Mouse (Mus musculus) limb, embryonic 15.5 days (tissue): Measurements from ENCODE around the gene Lrrc74a. TPM values are rescaled to one million over a fixed set of nuclear protein-coding genes. Genes with fewer than 3 reads are reported as not detected.
A peak's percentile ranks its signal among the peaks of the same experiment; 100 is the strongest.

Source experiments
- ATAC-seq: fragments of 200-750 bp; cut with Nextera tagmentation; 2 replicates; pipeline ENCODE4 v1.8.0; 2017; ENCODE audit warnings: low read depth, moderate TSS enrichment; ENCODE audit not compliant: insufficient number of reproducible peaks, low FRiP score, low TSS enrichment
- H3K27ac ChIP-seq: fragments of 300-500 bp; sonication (generic); 2 replicates; pipeline ENCODE4 v1.5.1; 2015; ENCODE audit warnings: moderate library complexity, mild to moderate bottlenecking, inconsistent platforms
- H3K27me3 ChIP-seq: fragments of 300-500 bp; sonication (generic); 2 replicates; pipeline ENCODE4 v1.6.1; 2015; ENCODE audit warnings: inconsistent platforms
- H3K36me3 ChIP-seq: fragments of 300-500 bp; sonication (generic); 2 replicates; pipeline ENCODE4 v1.6.1; 2015; ENCODE audit warnings: inconsistent platforms
- H3K4me1 ChIP-seq: fragments of 300-500 bp; sonication (generic); 2 replicates; pipeline ENCODE4 v1.6.1; 2015; ENCODE audit warnings: inconsistent platforms
- H3K4me2 ChIP-seq: fragments of 300-500 bp; sonication (generic); 2 replicates; pipeline ENCODE4 v1.6.1; 2015; ENCODE audit warnings: mild to moderate bottlenecking, inconsistent platforms
- H3K4me3 ChIP-seq: fragments of 300-500 bp; sonication (generic); 2 replicates; pipeline ENCODE4 v1.5.1; 2015; ENCODE audit warnings: mild to moderate bottlenecking, inconsistent platforms
- H3K9ac ChIP-seq: fragments of 300-500 bp; sonication (generic); 2 replicates; pipeline ENCODE4 v1.6.1; 2015; ENCODE audit warnings: inconsistent platforms
- H3K9me3 ChIP-seq: fragments of 300-500 bp; sonication (generic); 2 replicates; pipeline ENCODE4 v1.6.1; 2016; ENCODE audit warnings: inconsistent platforms
- WGBS: fragments of 180-500 bp; shearing (Covaris S2); methylation state at CpG from one replicate; pipeline ENCODE4 v1.1.7; 2015; 5-methylcytosine and 5-hydroxymethylcytosine counted together
- polyA plus RNA-seq: library from polyadenylated mRNA; unstranded; fragments of >200 nt; fragmentation: Nextera tagmentation; extraction: Ambion mirVana; gene quantifications from 2 replicates; pipeline ENCODE4 v1.2.1, GENCODE M21; 2015

Gene Lrrc74a
- polyA plus RNA-seq, 1 experiment from 2014 or later, result not detected

- Histone ChIP-seq H3K9me3 (no peaks in the 10 kb centered on the region), H3K4me1 (peaks cover 77% of the 10 kb centered on the region), H3K4me3 (peak overlapping the region; percentile 9), H3K4me2 (peak overlapping the region; percentile 42), H3K27me3 (no peaks in the 10 kb centered on the region), H3K27ac (peak overlapping the region; percentile 96), H3K9ac (no peak overlapping the region), H3K36me3 (no peaks in the 10 kb centered on the region)
- ATAC-seq, result peak; percentile 87
- WGBS, result under 1% methylated on average over 23 of the region's 23 CpGs
These were observed 67.2 kb downstream of the Lrrc74a start for GRCm38 (mm10) chr12:86801148-86802004.

DNA sequence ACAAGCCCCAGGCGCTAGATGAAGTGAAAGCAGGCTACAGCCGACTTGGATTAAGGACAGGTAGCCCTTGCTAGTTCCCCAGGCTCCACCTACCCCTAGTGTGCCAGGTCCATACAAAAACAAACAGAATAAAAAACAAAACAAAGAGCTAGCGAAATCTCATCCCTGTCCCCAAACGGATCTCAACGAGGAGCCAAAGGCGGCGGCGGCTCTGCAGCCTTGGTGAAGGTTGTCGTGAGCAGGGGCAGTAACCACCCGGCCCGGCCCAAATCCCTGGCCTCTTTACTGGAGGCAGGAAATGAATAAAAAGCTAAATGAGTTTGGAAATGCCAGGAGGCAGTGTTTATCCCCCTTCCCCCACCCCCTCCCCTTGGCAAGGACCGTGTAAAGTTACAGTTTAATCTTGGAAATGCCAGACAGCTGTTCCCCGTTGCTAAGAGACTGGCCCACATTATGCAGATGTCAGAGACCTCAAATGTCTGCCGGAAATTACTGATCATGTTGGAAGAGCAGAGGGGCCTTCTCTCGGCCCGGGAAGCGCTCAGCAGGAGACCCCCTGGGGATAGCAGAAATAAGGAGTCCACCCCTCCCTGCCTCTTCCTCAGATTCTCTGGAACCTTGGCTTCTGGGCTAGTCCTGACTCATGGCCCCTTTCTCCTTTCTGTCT lies 68.0 kb downstream of the Lrrc74a start:
- H3K9me3 ChIP-seq, result no peaks in the 10 kb centered on the region
- ATAC-seq, result peak; percentile 33; the same call in 1 of the 2 replicates
- no peaks in the 10 kb centered on the region for H3K27me3 ChIP-seq
- peak overlapping the region; percentile 42 for H3K4me2 ChIP-seq
- no peaks in the 10 kb centered on the region for H3K36me3 ChIP-seq
- peak overlapping the region; percentile 9; the same call in 1 of the 2 replicates for H3K4me3 ChIP-seq
- peak overlapping the region; percentile 96 for H3K27ac ChIP-seq
- H3K9ac ChIP-seq, result no peak overlapping the region
- H3K4me1 ChIP-seq, result peaks cover 85% of the 10 kb centered on the region
- 4% methylated on average over 17 of the region's 17 CpGs for WGBS

DNA sequence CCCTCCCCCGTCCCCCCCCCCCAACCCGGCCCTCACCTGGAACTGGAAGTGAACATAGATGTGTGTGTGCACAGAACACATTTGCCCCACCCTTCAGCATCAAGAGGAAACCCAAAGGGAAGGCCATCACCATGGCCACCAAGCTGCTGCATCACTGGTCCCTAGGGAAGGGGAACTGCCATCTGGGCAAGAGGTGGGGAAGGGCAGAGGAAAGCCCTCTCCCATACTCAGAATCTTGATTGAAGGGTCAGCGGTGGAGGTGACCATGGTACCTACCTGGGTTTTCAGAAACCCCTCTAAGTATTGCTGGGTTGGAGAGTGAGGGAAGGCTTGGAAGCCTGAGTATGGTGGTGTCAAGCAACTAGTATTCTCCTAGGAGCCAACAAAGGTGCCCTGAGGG lies 68.7 kb downstream of the Lrrc74a start:
- Histone ChIP-seq H3K9me3 (no peaks in the 10 kb centered on the region), H3K4me3 (no peak overlapping the region), H3K27me3 (no peaks in the 10 kb centered on the region), H3K36me3 (no peaks in the 10 kb centered on the region), H3K4me2 (peak overlapping the region; percentile 42; the same call in 1 of the 2 replicates), H3K9ac (no peak overlapping the region), H3K27ac (peak overlapping the region; percentile 96), H3K4me1 (peaks cover 93% of the 10 kb centered on the region)
- no peak for ATAC-seq
- WGBS, result 46% methylated on average over 3 of the region's 3 CpGs

DNA sequence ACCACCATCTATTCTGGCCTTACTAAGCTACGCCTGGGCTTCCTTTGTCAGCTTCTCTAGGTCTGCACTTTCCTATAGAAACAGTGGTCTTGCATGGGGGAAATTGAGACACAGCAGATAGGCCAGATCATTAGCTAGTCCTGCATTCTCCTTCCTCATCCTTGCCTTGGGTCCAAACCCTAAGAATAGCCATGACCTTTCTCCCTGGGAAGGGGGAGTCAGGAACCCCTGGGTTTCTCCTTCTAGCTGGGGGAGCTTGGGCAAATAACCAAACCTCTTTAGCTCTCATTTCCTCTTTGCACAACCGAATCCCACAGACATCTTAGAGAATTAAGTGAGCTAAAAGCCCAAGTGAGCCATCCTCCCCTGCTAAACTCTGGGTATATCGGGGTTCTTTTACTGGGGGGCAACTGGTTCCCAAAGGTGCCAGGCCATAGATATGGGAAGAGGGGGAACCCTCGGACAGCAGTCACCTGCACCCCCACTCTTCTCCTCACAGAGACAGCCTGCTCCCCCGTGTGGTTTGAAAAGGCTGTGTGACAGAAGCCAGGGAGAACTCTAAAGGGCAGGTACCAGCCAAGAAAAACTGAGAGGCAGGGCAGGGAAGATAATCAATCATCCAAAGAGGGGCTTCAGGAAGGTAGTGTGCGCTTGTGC lies 69.6 kb downstream of the Lrrc74a start:
- peak overlapping the region; percentile 70 for H3K27ac ChIP-seq
- H3K4me3 ChIP-seq, result no peak overlapping the region
- H3K36me3 ChIP-seq, result no peaks in the 10 kb centered on the region
- no peaks in the 10 kb centered on the region for H3K9me3 ChIP-seq
- no peak for ATAC-seq
- WGBS, result 42% methylated on average over 6 of the region's 6 CpGs
- no peak overlapping the region for H3K4me2 ChIP-seq
- H3K4me1 ChIP-seq, result peaks cover 92% of the 10 kb centered on the region
- H3K9ac ChIP-seq, result no peak overlapping the region
- no peaks in the 10 kb centered on the region for H3K27me3 ChIP-seq

GRCm38 (mm10) chr12:86804308-86804700 lies 70.1 kb downstream of the Lrrc74a start:
- 46% methylated on average over 4 of the region's 4 CpGs for WGBS
- peaks cover 90% of the 10 kb centered on the region for H3K4me1 ChIP-seq
- H3K27me3 ChIP-seq, result no peaks in the 10 kb centered on the region
- no peak overlapping the region for H3K9ac ChIP-seq
- no peak overlapping the region for H3K4me3 ChIP-seq
- H3K9me3 ChIP-seq, result no peaks in the 10 kb centered on the region
- peak overlapping the region; percentile 70 for H3K27ac ChIP-seq
- ATAC-seq, result no peak
- H3K36me3 ChIP-seq, result no peaks in the 10 kb centered on the region
- H3K4me2 ChIP-seq, result no peak overlapping the region

DNA sequence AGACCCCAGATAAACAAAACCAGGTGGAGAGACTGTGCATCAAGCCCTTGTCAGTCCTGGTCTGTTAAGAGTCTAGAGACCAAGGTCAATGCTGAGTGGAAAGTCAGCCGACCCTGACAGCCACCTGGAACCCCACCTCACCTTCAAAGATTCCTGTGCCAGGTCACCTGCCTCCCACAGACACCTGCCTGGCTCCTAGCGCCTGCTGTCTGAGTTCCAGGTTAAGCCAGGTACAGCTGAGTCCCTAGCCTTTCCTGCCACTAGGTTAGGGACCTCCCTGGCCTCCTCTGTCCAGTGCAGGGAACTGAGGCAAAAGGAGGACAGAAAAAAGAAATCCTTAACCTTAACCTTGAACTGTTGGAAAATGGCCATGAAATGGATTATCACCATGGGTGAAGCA lies 70.7 kb downstream of the Lrrc74a start:
- H3K4me1 ChIP-seq, result peaks cover 84% of the 10 kb centered on the region
- H3K27ac ChIP-seq, result peak overlapping the region; percentile 70
- WGBS, result 49% methylated on average over 2 of the region's 2 CpGs
- H3K4me3 ChIP-seq, result no peak overlapping the region
- no peaks in the 10 kb centered on the region for H3K27me3 ChIP-seq
- H3K9me3 ChIP-seq, result no peaks in the 10 kb centered on the region
- ATAC-seq, result no peak
- H3K4me2 ChIP-seq, result no peak overlapping the region
- H3K9ac ChIP-seq, result no peak overlapping the region
- H3K36me3 ChIP-seq, result no peaks in the 10 kb centered on the region

- Histone ChIP-seq H3K9ac (no peak overlapping the region), H3K36me3 (no peaks in the 10 kb centered on the region), H3K27ac (no peak overlapping the region), H3K9me3 (no peaks in the 10 kb centered on the region), H3K4me1 (peaks cover 82% of the 10 kb centered on the region), H3K27me3 (no peaks in the 10 kb centered on the region), H3K4me3 (no peak overlapping the region), H3K4me2 (no peak overlapping the region)
- 60% methylated on average over 4 of the region's 4 CpGs for WGBS
- no peak for ATAC-seq
These were observed 71.1 kb downstream of the Lrrc74a start for GRCm38 (mm10) chr12:86805315-86805714.

GRCm38 (mm10) chr12:86806031-86806922 lies 72.1 kb downstream of the Lrrc74a start:
- Histone ChIP-seq H3K4me2 (peak overlapping the region; percentile 17; the same call in 1 of the 2 replicates), H3K4me3 (no peak overlapping the region), H3K27ac (peak overlapping the region; percentile 38; the same call in 1 of the 2 replicates), H3K27me3 (no peaks in the 10 kb centered on the region), H3K4me1 (peaks cover 82% of the 10 kb centered on the region), H3K36me3 (no peaks in the 10 kb centered on the region), H3K9me3 (no peaks in the 10 kb centered on the region), H3K9ac (no peak overlapping the region)
- no peak for ATAC-seq
- 6% methylated on average over 20 of the region's 20 CpGs for WGBS

DNA sequence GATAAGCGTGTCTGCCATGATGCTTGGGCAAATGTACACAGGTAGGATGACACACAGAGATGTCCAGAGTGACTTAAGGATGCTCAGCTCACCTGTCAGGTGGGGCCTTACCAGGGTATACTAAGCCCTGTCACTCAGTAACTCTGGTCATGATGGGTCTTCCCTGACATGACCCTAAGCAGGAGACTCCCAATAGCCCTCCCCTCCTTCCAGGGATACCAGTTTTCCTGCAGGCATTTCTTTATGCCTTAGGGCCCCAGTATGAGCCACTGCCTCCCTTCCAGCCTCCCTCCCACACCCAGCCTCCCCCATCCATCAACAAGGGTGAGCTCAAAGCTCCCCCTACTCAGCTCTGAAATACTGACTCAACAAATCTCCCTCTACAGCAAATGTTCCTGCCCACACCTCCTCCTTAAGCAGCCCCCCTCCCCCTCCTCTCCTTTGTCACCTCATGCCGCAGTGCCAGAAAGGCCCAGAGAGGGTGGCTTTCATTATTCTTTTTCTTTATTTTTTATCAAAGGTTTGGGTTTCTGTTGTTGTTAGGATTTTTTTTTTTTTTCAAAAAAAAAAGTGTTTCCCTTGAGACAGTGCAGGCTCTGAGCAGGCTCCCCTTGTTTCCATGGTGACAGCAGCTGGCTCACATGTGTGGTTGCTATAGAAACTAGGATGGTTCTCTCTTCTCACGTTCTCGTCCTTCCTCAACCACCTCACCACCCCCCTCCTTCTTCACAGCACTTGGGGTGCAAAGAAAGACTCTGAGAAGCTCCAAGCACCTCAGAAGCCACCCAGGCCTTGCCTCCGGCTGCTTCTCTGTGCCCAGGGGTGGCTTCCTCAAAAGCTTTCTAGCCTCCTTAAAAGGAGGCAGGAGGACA lies 73.0 kb downstream of the Lrrc74a start:
- Histone ChIP-seq H3K9me3 (no peaks in the 10 kb centered on the region), H3K27me3 (no peaks in the 10 kb centered on the region), H3K4me2 (no peak overlapping the region), H3K27ac (peak overlapping the region; percentile 38), H3K9ac (no peak overlapping the region), H3K4me3 (no peak overlapping the region), H3K36me3 (no peaks in the 10 kb centered on the region), H3K4me1 (peaks cover 77% of the 10 kb centered on the region)
- WGBS, result 14% methylated on average over 5 of the region's 5 CpGs
- no peak; the same call in 1 of the 2 replicates for ATAC-seq

GRCm38 (mm10) chr12:86807795-86808128 lies 73.6 kb downstream of the Lrrc74a start:
- no peaks in the 10 kb centered on the region for H3K27me3 ChIP-seq
- no peak overlapping the region for H3K4me3 ChIP-seq
- H3K36me3 ChIP-seq, result no peaks in the 10 kb centered on the region
- H3K4me1 ChIP-seq, result peaks cover 71% of the 10 kb centered on the region
- H3K27ac ChIP-seq, result peak overlapping the region; percentile 38; the same call in 1 of the 2 replicates
- no peak for ATAC-seq
- no peak overlapping the region for H3K9ac ChIP-seq
- 24% methylated on average over 4 of the region's 4 CpGs for WGBS
- H3K9me3 ChIP-seq, result no peaks in the 10 kb centered on the region
- H3K4me2 ChIP-seq, result no peak overlapping the region
